Mouse (Mus musculus): ENCODE results near the gene Cd69. TPM values are rescaled to one million over a fixed set of nuclear protein-coding genes. Genes with fewer than 3 reads are reported as not detected.
A peak's percentile ranks its signal among the peaks of the same experiment; 100 is the strongest.

The Cd69 gene
- total RNA-seq, 2 experiments from 2014 or later: not detected

DNA sequence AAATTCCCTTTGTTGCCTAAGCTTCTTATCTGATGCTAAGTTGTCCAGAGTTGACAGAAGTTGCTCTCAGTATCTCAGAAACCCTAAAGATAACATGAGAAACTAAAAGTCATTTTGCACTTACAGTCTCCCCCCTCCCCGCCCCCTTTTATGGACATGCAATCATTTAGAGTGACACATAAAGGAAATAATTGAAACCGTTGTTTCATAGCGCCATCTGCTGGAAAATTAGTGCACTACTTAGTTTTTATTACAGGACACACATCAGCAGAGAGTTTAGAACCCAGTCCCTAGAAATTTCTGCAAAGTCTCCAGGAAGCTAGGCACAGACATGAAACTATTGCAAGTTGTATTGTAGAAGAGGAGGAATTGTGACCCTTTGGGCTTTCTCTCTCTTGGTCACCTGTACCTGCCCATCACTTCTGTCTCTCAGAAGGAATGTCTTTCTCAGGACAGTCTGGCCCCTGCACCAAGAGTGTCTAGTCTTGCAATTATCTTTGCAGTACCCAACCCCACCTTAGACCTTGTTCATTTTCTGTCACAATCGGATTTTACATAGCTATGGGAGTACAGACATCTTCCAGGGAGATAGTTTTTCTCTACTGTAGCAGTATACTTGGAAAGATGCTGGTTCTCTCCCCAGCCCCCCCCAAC, 20.2 kb downstream of the Cd69 start:
- intact Hi-C loops (cut with DNase I): loop anchor here (5.0 kb wide), 1 partner anchor 403 kb away; no protein-coding TSS in a partner anchor
- DNase-seq (ENCODE audit: extremely low spot score in 1 of 2, low spot score in 2 of 2): no peak

DNA sequence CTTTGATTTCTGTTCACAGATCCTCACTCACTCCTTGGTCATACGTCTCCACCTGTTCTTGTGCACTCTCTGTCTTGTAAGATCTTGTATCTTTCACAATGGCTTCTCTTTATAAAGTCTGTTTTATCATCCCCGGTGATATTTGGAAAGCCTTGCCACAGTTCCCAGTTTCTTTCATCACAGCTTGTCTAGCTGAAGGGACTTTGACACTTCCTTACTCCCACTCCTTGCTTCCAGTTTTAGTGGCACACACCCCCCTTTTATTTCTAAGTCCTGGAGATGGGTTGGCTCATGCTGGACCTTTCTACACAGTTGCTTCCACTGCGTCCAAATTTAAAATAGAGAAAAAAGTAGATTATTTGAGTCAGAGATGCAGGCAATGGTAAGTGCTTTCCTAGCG, 20.9 kb downstream of the Cd69 start:
- intact Hi-C loops (cut with DNase I): no loop called here
- no peak for DNase-seq (ENCODE audit: extremely low spot score in 1 of 2, low spot score in 2 of 2)

- intact Hi-C loops (cut with DNase I): no loop called here
- DNase-seq (ENCODE audit: extremely low spot score in 1 of 2, low spot score in 2 of 2): no peak
Observed at GRCm38 (mm10) chr6:129248243-129248642, 27.0 kb downstream of the Cd69 start.

DNA sequence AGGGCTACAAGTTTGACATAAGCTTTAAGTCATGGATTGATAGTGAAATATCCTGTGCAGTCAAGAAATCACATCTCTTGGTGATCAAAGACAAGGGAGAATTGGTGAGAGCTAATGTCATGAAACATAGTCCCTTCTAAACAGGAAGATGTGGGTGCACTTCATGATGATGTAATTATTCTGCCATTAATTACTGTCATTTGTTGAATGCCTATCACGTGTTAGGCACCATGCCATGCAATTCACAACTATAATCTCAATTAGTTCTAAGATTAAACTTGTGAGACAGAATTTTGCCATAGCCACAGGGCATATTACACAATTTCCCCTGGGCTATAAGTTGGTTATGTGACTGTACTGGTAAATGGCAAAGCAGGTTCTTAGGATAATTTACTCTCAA, 28.2 kb downstream of the Cd69 start:
- intact Hi-C loops (cut with DNase I): no loop called here
- DNase-seq (ENCODE audit: extremely low spot score in 1 of 2, low spot score in 2 of 2): no peak

DNA sequence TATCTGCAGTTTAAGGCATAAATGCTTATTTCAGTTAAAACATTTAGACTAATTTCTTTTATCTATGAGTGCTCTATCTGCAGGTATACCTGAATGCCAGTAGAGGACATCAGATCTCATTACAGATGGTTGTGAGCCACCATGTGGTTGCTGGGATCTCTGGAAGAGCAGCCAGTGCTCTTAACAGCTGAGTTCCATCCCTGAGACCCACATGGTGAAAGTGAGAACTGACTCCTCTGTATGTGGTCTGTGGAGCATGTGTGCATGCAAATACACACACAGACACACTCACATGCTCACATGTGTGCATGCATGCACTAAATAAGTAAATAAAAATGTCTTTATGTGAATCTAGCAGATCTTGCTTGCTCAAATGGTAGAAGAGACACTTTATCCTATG, 29.4 kb downstream of the Cd69 start:
- DNase-seq (ENCODE audit: extremely low spot score in 1 of 2, low spot score in 2 of 2): no peak
- intact Hi-C loops (cut with DNase I): no loop called here

- intact Hi-C loops (cut with DNase I): loop anchor here (5.0 kb wide), 1 partner anchor 390 kb away; no protein-coding TSS in a partner anchor
- no peak for DNase-seq (ENCODE audit: extremely low spot score in 1 of 2, low spot score in 2 of 2)
Observed at GRCm38 (mm10) chr6:129241907-129242306, 33.3 kb downstream of the Cd69 start.

- DNase-seq (ENCODE audit: extremely low spot score in 1 of 2, low spot score in 2 of 2): no peak
- intact Hi-C loops (cut with DNase I): loop anchor here (5.0 kb wide), 1 partner anchor 389 kb away; no protein-coding TSS in a partner anchor
Observed at GRCm38 (mm10) chr6:129241471-129241870, 33.8 kb downstream of the Cd69 start.

DNA sequence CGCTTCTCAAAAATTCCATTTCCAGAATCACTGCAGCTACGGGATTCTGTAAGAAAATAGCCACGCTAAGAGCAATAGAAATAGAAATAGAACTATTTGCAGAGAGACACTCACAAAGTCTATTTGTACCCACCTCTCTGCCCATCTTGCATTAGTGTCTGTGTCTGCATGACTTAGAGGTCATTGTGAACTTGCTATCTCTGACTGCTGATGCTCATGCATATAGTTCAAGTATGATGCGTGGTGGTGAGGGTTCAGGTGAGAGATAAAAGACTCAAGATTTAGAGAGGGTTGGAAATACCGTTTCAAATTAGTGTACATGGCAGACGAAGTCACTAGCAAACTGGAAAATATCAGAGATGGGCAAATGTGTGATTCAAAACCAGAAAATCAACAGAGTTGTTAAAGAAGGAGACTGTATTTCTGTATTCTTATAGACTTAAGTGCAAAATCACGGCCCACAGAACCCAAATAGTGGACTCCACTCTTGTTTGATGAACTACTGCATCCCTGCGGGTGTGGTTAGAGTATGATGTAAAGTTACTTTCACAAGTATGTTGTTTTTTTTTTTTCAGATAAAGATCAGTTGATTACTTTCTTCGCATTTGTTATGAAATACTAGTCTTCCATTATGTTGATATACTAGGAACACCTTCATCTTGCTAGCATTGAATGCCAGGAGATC, 35.5 kb downstream of the Cd69 start:
- intact Hi-C loops (cut with DNase I): loop anchor here (5.0 kb wide), 3 partner anchors 57 to 387 kb away; partner anchors contain the start of gene Clec2d
- DNase-seq (ENCODE audit: extremely low spot score in 1 of 2, low spot score in 2 of 2): no peak

GRCm38 (mm10) chr6:129238275-129239038, 36.8 kb downstream of the Cd69 start:
- intact Hi-C loops (cut with DNase I): loop anchor here (5.0 kb wide), 2 partner anchors 56 to 146 kb away; partner anchors contain the start of gene Clec2d
- peak in 1 of 2 experiments; percentile 54 for DNase-seq (ENCODE audit: extremely low spot score in 1 of 2, low spot score in 2 of 2)

DNA sequence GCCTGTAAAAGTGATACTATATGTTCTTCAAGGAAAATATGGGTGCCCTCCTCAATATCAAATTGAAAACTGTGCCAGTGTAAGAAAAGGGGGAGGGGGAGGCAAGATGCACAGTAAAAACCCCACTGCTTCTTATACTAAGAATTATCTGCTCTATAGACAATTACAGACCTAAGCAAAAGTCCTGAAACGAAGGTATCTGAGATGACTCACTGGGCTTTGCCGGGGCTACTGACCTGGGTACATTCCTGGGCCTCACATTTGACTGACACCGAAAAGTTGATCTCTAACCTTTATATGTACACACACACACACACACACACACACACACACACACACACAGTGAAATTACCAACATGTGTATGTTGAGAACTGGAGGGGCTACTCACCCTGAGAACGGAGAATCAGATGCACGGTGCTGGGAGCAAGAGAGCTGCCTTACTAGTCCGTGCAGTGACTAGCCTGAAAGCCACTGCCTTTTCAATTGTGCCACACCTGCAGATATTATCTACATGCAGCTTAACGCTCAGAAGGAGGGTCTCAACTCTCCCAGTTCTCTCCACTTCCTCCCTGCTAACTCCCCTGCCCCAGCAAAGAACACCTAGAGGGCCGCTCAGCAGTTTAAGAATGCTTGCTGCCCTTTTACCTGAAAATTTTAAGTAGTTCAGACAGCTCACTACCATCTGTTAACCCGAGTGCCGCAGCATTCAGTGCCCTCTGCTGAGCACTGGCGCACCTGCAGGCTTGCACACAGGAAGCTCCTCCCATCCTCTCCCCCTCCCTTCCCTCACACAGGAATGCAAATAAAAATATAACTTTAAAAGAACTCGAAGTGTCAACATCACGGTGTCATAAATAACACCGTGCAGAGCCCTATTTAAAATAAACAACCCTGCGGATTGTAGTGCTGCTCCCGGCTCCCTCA, 37.6 kb downstream of the Cd69 start:
- intact Hi-C loops (cut with DNase I): loop anchor here (5.0 kb wide), 2 partner anchors 55 to 145 kb away; partner anchors contain the start of gene Clec2d
- peak; percentile 64 to 89 for DNase-seq (ENCODE audit: extremely low spot score in 1 of 2, low spot score in 2 of 2)

GRCm38 (mm10) chr6:129236652-129237342, 38.4 kb downstream of the Cd69 start:
- DNase-seq (ENCODE audit: extremely low spot score in 1 of 2, low spot score in 2 of 2): no peak
- intact Hi-C loops (cut with DNase I): loop anchor here (5.0 kb wide), 2 partner anchors 54 to 144 kb away; partner anchors contain the start of gene Clec2d

- intact Hi-C loops (cut with DNase I): loop anchor here (5.0 kb wide), 2 partner anchors 54 to 144 kb away; partner anchors contain the start of gene Clec2d
- DNase-seq (ENCODE audit: extremely low spot score in 1 of 2, low spot score in 2 of 2): no peak
Observed at GRCm38 (mm10) chr6:129235855-129236461, 39.3 kb downstream of the Cd69 start.

DNA sequence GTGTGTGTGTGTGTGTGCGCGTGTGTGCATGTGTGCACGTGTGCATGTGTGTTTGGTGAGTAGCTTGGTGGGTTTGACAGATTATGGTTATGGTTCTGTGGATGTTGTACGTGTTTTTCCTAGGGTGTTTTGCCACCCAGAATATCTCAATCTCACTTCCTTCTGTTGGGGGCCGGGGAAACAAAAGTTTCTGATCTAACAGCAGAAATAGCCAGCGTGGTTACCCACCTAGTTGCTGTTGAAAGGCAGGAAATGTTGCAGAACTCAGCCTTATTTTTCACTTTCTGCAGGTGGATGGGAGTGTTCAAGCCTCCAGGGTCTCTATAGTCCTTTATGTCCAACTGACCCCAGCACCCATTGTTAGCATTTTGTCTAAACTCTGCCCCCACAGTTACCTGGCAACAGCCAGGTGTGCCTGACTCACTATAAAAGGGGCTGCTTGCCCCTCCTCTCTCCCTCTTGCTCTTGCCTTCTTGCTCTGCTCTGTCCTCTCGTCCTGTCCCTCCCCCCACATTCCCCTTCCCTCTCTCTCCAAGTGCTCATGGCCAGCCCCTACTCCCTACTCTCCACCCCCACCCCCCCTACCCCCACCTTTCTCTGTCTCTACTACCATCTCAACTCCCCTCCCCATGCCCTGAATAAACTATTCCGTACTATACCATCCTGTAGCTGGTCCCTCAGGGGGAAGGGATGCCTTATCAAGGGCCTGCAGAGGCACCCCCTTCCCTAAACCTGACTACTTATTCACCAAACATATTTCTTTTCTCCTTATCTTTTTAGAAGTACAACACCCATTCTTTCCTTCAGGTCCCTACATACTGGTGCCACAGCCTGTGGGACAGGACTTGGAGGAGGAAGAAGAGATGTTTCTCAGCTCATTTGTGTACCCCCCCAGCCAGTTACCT, 40.5 kb downstream of the Cd69 start:
- no peak for DNase-seq (ENCODE audit: extremely low spot score in 1 of 2, low spot score in 2 of 2)
- intact Hi-C loops (cut with DNase I): loop anchor here (5.0 kb wide), 2 partner anchors 52 to 142 kb away; partner anchors contain the start of gene Clec2d

GRCm38 (mm10) chr6:129233955-129234369, 41.3 kb downstream of the Cd69 start:
- intact Hi-C loops (cut with DNase I): no loop called here
- DNase-seq (ENCODE audit: extremely low spot score in 1 of 2, low spot score in 2 of 2): no peak

DNA sequence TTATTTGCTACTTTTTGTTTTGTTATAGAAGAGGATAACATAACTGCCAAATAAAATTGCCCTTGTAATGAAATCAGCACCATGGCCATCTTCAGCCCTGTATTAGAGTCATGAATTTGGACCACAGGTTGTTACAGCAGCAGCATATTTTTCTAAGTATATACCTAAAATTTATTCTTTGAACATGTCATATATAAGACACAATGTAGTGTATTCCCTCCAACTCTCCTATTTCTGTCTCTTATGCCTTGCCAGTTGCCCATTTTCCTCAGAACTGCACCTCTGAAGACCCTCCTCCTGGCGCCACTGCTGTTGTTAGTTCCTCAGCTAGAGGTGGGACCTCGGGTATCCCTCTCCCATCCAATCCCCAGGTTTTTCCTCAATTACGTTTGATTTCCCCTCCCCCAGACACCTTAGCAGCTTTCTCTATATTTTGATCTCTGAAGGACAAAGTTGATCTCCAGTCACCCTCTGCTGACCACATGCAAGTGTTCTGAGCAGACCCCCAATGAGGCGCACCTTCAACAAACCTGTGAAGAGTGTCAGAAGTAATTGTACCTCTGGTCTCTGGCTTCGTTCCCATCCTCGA, 41.8 kb downstream of the Cd69 start:
- DNase-seq (ENCODE audit: extremely low spot score in 1 of 2, low spot score in 2 of 2): no peak
- intact Hi-C loops (cut with DNase I): no loop called here

- intact Hi-C loops (cut with DNase I): no loop called here
- DNase-seq (ENCODE audit: extremely low spot score in 1 of 2, low spot score in 2 of 2): peak; percentile 22 to 28
Observed at GRCm38 (mm10) chr6:129232842-129233205, 42.4 kb downstream of the Cd69 start.

Data from left cerebral cortex, postnatal 10 days (tissue).